ENCODE assay signal across 30 mouse cellular contexts in genomic region chr3:154607896-154608295, GRCm38 (mm10). TPM values are rescaled to one million over a fixed set of nuclear protein-coding genes. Genes with fewer than 3 reads are reported as not detected.
"Had no signal": no experiment of that assay in that cellular context is flagged by ENCODE, and none has a peak within 500 bp of the region (broad histone marks: within the 10 kb centered on the region; RNA-seq: fewer than 3 reads in every experiment).

No protein-coding gene starts in this region.

- H3K36me3 ChIP-seq: intestine, embryonic 15.5 days had no signal

- H3K27me3 ChIP-seq: heart, embryonic 12.5 days; heart, embryonic 13.5 days; heart, embryonic 15.5 days; hindbrain, embryonic 12.5 days; hindbrain, embryonic 13.5 days; hindbrain, embryonic 15.5 days; intestine, embryonic 15.5 days had no signal

- DNase-seq: heart, adult 2 months; heart, postnatal 10 days; heart, postnatal 14 days; heart, postnatal 36 days; heart, postnatal 4 days; kidney, adult 18-20 months; kidney, postnatal 10 days; kidney, postnatal 25 days; kidney, postnatal 4 days; layer of hippocampus, adult 9-11 months; layer of hippocampus, postnatal 36 days had no signal

- H3K4me3 ChIP-seq: heart, adult 2 months; heart, embryonic 10.5 days; heart, embryonic 12.5 days; heart, embryonic 13.5 days; heart, embryonic 15.5 days; hindbrain, embryonic 10.5 days; hindbrain, embryonic 12.5 days; hindbrain, embryonic 13.5 days; hindbrain, embryonic 15.5 days; intestine, embryonic 15.5 days; layer of hippocampus, adult 2 months; left cerebral cortex, adult 2 months had no signal

- H3K9me3 ChIP-seq: heart, embryonic 10.5 days; heart, embryonic 12.5 days; heart, embryonic 13.5 days; heart, embryonic 15.5 days; hindbrain, embryonic 10.5 days; hindbrain, embryonic 12.5 days; hindbrain, embryonic 13.5 days; hindbrain, embryonic 15.5 days; intestine, embryonic 15.5 days had no signal

- ATAC-seq: hindbrain, embryonic 16.5 days; hindbrain, postnatal 0 days; inflammation-experienced regulatory T-cells, adult 6 months; intestine, embryonic 15.5 days; intestine, embryonic 16.5 days; intestine, postnatal 0 days had no signal

- H3K27ac ChIP-seq: heart, adult 2 months; heart, embryonic 10.5 days; heart, embryonic 13.5 days; heart, embryonic 15.5 days; hindbrain, embryonic 10.5 days; hindbrain, embryonic 12.5 days; hindbrain, embryonic 13.5 days; hindbrain, embryonic 14.5 days; hindbrain, embryonic 15.5 days; hindbrain, postnatal 0 days; intestine, embryonic 15.5 days; layer of hippocampus, adult 2 months; left cerebral cortex, adult 2 months had no signal

- H3K4me2 ChIP-seq: heart, embryonic 11.5 days; heart, embryonic 12.5 days; heart, embryonic 13.5 days; heart, embryonic 15.5 days; hindbrain, embryonic 12.5 days; hindbrain, embryonic 13.5 days; hindbrain, embryonic 14.5 days; hindbrain, embryonic 15.5 days; intestine, embryonic 15.5 days had no signal

- H3K4me1 ChIP-seq: heart, embryonic 10.5 days; heart, embryonic 12.5 days; heart, embryonic 13.5 days; heart, embryonic 15.5 days; hindbrain, embryonic 10.5 days; hindbrain, embryonic 12.5 days; hindbrain, embryonic 13.5 days; hindbrain, embryonic 15.5 days; intestine, embryonic 15.5 days had no signal

- H3K9ac ChIP-seq: heart, embryonic 12.5 days; heart, embryonic 13.5 days; heart, embryonic 15.5 days; hindbrain, embryonic 12.5 days; hindbrain, embryonic 13.5 days; hindbrain, embryonic 14.5 days; hindbrain, embryonic 15.5 days; intestine, embryonic 15.5 days had no signal

RNA-seq across cellular contexts. Expression of gene Erich3, which starts 55.8 kb away (rescaled TPM):
- polyA plus RNA-seq: inflammation-experienced regulatory T-cells, adult 6 months; intestine, embryonic 16.5 days; kidney, embryonic 14.5 days had no signal
